Mouse (Mus musculus) heart, postnatal 36 days (tissue): ENCODE measurements around the gene Nr6a1. TPM values are rescaled to one million over a fixed set of nuclear protein-coding genes. Genes with fewer than 3 reads are reported as not detected.

Experiments
- DNase-seq, 2 experiments: peaks; one replicate each; pipeline ENCODE4 v3.0.0; 2021 to 2022
- intact Hi-C: fragments of 180-260 bp; cut with DNase I; formaldehyde crosslinking; loops from one replicate; pipeline ENCODE4 v1.15.1; 2025
- total RNA-seq, 2 experiments: library from RNA; stranded (reverse); gene quantifications; 2 replicates each; pipeline ENCODE4 v1.2.3; 2021

The Nr6a1 gene
- total RNA-seq, 2 experiments from 2014 or later = 1.6 to 1.8 TPM

DNA sequence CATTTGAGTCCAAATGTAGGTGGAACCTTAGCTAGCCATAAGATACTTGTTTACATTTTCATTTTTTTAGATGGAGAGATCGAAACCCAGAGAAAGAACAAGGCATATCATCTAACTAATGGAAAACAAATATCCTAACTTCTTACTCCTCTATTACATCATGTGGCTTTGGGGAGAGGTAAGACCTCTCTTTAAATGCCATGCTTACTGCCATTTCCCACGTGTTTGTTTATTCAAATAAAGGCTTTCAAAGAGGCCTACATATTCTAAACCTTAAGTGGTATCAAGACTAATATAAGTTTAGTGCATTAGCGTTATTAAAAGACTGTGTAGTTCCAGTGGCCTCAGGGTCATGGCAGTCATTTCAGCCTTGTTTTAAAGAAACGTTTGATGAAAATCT lies 140.2 kb downstream of the Nr6a1 start:
- intact Hi-C loops = no loop called here

GRCm38 (mm10) chr2:38786216-38786960 lies 141.1 kb downstream of the Nr6a1 start:
- DNase-seq = no peak
- intact Hi-C loops = no loop called here

More for the DNA sequence above, 140.2 kb downstream of the Nr6a1 start:
- no peak for DNase-seq

- intact Hi-C loops = no loop called here
- no peak for DNase-seq
These were observed 142.4 kb downstream of the Nr6a1 start for GRCm38 (mm10) chr2:38785113-38785512.

GRCm38 (mm10) chr2:38784396-38784795 lies 143.1 kb downstream of the Nr6a1 start:
- no peak for DNase-seq
- intact Hi-C loops = no loop called here

- intact Hi-C loops = no loop called here
- no peak for DNase-seq
These were observed 144.1 kb downstream of the Nr6a1 start for GRCm38 (mm10) chr2:38783364-38783763.

DNA sequence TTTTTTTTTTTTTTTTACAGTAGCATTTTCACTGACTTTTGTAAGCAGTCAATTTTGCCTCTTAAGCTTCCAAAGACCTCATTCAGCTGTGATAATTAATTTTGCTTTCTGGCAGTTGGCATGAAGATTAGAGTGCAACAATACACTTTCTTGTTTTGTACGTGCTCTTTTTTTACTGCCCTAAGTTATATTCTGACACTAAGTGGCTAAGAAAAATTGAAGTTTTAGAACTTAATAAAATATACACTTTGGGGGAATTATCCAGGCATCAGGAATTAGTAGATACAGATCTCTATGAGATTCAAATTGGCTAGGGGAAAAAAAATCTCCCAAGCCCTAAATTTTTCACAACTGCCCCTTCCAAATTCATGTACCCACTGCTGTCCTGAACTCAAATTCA lies 144.8 kb downstream of the Nr6a1 start:
- DNase-seq = no peak
- intact Hi-C loops = no loop called here

DNA sequence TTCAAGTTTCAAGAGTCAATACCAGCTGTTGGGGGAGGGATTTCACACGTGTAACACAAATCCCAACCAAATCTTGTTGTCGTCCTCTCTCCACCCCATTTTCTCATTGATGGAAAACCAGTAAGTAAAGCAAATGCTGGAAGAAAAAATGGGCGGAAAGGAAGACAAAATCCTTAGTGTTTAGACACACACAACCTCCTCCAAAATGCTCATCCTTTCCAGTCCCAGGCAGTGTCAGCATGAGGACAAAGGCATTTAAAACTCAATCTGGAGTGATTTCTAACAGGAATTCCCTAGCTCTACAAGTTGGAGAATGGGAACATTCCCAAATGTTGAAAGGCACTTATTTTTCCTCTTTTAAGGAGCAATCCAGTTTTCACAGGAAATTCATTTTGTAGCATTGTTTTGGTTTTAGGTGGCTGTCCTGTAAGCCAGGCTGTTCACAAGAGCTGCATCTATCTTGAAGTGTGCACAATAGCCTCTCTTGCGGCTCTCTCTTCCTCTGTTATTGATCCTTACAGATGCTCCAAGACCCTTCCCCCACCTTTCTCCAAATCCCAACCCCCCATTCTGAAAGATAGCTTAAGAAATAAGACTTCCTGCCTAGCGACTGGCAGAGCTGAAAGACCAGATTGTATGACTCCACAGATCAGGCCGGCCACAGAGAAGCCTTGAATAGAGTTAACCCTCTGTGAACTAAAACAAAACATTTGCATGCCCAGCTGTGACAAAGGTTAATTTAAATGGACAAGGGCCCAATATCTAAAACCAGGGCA lies 145.4 kb downstream of the Nr6a1 start:
- no peak for DNase-seq
- intact Hi-C loops = no loop called here

DNA sequence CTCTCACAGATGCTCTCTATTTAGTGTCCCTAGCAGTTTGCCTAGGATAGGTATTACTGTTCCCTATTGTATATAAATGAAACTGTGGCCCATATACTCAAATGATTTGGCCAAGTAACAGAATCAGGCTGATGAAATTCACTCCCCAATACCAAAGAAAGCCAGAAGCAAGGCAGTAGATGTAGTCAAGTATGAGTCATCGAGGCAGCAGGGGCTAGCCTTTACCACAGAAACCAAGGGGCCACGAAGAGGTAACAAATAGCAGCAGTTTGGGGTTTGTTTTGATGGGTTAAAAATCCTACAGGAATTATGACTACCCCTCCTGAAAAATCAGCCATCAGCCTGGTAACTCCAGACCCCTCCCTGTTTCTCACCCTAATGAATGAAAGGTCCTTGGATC lies 147.5 kb downstream of the Nr6a1 start:
- intact Hi-C loops = no loop called here
- no peak for DNase-seq

DNA sequence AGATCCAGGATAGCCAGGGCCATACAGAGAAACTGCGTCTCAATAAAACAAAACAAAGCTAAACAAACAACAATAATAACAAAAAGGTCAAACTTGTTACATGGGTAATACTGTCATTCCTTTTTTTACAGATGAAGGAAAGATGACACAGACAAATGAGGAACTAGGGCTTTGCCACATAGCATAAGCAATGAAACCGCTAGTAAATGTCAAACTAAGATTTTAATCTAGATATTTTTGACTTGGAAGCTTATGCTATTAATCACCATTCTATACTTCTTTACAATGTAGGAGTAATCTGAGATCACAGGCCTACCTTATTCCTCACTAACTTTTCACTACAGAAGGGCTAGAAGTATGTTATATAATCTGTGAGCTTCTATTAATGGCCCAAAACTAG lies 150.2 kb downstream of the Nr6a1 start:
- intact Hi-C loops = no loop called here
- no peak for DNase-seq

GRCm38 (mm10) chr2:38774936-38775335 lies 152.6 kb downstream of the Nr6a1 start:
- intact Hi-C loops = no loop called here
- DNase-seq = no peak

DNA sequence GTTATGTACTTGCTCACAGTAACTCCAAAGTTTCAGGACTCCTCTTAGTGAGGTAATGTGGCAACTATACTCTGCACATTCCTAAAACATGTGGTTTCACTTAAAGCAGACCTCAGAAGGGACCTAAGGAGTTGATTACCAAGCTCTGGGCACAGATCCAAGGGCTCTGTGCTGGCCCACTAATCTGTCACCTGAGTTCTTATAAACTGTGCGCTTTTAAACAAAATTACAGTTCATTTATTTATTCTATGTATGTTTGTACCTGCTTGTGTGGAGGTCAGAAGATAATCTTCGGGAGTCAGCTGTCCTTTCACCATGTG lies 156.1 kb downstream of the Nr6a1 start:
- DNase-seq = no peak
- intact Hi-C loops = no loop called here

DNA sequence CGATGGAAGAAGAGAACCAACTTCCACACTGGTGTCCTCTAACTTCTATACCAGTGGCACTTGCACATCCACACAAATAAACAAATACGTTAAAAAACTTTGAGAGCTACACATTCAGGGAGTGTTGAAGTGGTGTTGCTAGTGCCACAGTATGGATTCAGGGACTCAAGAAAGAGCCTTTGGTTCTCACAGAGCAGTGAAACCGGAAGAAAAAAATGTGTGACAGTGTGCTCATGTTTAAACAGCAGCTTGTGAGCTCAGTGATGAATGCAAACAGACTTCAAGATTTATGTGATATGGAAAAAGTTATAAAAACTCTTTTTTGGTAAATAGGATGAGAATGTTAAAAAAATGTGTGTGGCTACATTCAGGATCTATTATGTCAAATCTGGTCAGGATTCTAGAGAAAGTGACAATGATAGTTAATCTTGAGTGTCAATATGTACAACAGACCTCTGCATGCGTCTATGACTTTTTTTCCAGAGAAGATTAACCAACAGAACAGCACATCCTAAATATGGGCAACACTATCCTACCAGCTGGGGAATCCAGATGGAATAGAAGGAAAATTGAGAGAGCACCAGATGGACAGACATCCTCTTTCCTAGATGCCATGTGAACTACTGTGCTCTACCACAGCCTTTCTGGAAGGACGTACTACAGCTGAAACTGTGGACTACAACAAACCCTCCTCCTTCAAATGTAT lies 156.6 kb downstream of the Nr6a1 start:
- no peak for DNase-seq
- intact Hi-C loops = no loop called here

DNA sequence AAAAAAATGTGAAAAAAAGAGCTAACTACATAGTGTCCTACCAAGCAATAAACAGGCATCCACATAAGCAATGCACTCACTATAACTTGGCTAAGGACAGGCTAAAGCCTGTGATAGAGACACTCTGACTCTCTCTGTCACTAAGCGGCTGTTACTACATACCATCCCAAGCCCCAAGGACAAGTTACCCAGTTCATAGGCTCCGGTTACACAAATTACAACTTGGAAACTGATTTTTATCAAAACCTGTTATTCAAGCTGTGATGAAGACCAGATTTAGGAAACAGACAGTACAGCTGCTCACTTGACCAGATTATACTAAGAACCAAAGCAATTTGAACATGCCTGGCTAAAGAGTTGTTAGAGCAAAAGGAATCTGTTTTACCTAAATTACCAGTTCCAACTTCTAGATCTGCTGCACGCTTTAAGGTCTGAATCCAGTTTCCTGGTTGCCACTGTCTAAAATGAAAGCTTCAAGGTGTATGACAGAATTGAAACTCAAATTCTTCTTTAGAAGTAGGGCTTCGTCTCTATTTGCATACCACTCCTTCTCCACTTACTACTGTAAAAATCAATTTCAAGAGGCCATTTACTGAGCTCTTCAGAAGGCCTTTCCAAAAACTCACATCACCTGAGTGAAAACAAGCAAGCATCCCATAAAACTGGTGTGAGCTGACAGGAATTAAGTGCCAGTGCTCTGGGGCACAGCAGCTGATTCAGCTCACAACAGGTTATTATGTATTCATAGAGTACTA lies 160.1 kb downstream of the Nr6a1 start:
- DNase-seq = no peak
- intact Hi-C loops = no loop called here

GRCm38 (mm10) chr2:38739847-38740246 lies 187.6 kb downstream of the Nr6a1 start:
- no peak for DNase-seq
- intact Hi-C loops = loop anchor here (1.0 to 5.0 kb wide), 4 partner anchors 48 to 308 kb away; no protein-coding TSS in a partner anchor

DNA sequence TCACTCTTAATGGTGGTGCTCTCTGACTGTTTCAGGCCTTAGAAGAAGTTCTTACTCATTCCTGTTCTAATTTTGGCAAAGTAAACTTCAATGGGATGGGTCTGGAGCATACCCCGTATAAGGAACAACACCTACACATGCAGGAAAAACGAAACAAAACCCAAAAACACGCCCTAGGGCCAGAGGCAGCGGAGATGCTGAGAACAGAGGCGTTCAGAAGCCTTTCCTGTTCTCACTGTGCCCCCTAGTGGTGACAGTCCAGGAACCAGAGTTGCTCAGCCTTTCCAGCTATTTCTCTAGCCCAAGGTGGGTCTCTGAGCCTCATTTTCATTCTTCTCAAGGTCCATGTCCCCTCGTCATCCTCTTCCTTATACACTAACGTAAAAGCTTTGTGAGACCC lies 188.1 kb downstream of the Nr6a1 start:
- intact Hi-C loops = loop anchor here (1.0 to 5.0 kb wide), 4 partner anchors 47 to 307 kb away; no protein-coding TSS in a partner anchor
- DNase-seq = peak; percentile 60 to 74

DNA sequence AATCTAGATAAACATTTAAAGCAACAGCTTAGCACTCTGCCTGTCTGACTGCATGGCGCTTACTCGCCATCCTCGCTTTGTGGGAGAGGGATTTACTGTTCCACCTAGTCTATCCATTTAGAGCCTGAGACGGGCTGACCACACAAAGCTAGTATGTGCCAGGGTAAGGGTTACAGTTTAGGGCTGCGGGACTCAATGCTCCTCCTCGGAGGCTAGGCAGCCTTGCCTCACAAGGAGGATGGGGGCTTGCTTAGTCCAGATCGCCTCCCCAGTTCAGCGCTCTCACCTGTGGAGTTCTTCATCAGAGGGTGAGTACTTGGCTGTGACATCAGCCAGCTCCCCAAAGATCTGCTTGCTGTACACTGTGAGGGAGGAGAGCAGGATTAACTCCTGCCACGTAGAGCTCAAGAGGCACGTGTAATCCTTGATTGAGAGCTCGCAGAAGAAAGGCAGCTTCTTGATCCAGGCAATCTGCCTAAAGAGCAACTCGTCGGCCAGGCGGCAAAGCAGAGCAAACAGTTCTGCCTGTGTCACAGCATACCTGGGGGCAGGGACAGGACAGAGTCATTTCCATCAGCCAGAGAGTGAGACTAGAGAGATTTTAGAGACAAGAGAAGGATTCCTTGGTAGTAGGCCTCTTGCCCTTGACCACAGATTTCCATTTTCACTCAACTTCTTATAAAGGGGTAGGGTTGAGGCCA lies 188.7 kb downstream of the Nr6a1 start:
- no peak for DNase-seq
- intact Hi-C loops = loop anchor here (1.0 to 5.0 kb wide), 4 partner anchors 46 to 306 kb away; no protein-coding TSS in a partner anchor

DNA sequence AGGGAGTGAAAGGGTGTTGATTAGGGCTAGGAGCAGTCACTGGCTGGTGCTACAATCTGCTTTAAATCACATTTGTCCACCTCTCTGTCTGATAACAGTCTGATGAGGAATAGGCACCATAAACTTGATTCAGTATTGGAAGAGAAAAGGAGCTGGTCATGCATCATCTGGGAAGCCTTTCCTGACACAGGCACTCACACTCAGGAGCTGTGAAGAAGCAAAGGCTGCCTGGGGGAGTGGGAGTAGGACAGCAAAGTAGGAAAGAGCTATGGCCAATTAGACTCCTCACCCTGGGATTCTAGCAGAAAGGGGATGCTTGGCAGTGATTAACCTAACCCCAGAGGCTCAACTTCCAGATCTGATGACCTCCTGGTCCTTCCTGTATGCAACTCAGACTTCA lies 191.7 kb downstream of the Nr6a1 start:
- intact Hi-C loops = loop anchor here (5.0 kb wide), 3 partner anchors 43 to 303 kb away; no protein-coding TSS in a partner anchor
- no peak for DNase-seq

DNA sequence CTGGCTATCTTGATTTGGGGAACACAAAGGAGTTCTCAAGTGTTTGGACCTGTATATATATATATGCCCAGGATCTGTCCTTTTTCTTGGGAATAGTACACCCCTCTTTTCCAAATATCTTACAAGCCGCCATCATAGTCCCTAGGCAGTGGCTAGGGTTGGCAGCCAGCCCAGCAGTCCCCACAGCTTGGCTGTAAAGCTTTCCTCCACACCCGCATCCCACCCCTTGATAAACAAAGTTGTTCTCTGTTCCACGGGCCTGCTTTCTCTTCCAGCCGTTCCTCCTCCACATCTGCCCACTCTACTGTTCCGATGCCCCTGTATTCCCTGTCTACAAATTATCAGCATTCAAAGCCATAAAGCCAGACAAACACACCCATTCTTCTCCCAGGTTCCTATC lies 192.8 kb downstream of the Nr6a1 start:
- DNase-seq = no peak

DNA sequence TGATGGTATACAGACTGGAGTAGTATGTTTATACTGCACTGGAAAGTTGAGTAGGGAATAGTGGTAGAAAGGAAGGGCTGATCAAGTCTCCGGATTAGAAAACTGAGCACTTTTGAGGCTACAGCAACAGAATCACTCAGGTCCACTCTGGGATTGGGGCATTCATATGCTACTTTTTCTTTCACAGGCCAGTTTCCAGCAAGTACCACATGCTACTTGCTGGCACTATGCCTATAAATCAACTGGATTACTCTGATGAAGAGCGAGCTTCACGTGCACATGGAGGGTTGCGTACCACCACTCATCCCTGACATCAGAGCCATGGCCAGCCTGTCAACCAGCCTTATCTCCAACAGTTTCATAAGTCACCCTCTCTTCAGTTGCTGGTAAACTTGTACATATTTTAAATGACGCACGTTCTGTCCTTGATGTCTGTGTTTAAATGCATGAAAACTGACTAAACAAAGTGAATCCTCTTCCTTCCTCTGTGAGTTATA lies 197.1 kb downstream of the Nr6a1 start:
- intact Hi-C loops = no loop called here
- DNase-seq = no peak

More for the DNA sequence above, 192.8 kb downstream of the Nr6a1 start:
- intact Hi-C loops = loop anchor here (5.0 kb wide), 3 partner anchors 42 to 302 kb away; no protein-coding TSS in a partner anchor

DNA sequence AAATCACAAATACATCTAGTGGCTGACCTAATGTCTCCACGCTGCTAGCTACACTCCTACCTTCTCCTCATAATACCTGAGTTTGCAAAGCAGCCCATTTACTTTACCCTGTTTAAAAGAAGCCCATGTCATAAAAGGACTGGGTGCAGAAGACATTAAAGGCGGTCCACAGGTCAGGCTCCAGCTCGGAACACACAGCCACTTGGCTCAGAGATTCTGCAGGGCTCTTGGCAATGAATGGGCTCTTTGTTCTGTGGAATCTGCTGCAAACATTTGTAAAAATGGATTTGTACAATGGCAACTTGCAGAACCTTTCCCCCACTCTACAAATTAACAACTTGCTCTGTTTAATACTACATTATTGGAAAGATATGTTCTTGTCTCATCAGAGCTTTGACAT lies 202.1 kb downstream of the Nr6a1 start:
- no peak for DNase-seq
- intact Hi-C loops = no loop called here
